Mouse (Mus musculus): ENCODE data around the gene Srpr. TPM values are rescaled to one million over a fixed set of nuclear protein-coding genes. Genes with fewer than 3 reads are reported as not detected.

Gene Srpr
- polyA plus RNA-seq (2015; fragmentation: Nextera tagmentation; extraction: Ambion mirVana): 115 and 119 TPM in 2 replicates

GRCm38 (mm10) chr9:35199772-35200471 lies at the start of gene Srpr, which contains the start of gene Tirap:
TSS of gene Srpr (plus strand) at chr9:35200175.
TSS of gene Tirap (minus strand) at chr9:35200291.
- peak within 1 kb of the TSS; percentile 73 for H3K4me3 ChIP-seq (ENCODE audit: low read length)
- H3K27me3 ChIP-seq (replicated peaks; ENCODE audit: control insufficient read depth, insufficient read depth, low read length): no peaks in the 10 kb centered on the region
- H3K4me1 ChIP-seq (ENCODE audit: control insufficient read depth, insufficient read depth, low read length): peaks cover 5% of the 10 kb centered on the region; the same call in 1 of the 2 replicates
- H3K9ac ChIP-seq (ENCODE audit: low read depth, low read length): peak within 1 kb of the TSS; percentile 86
- no peaks in the 10 kb centered on the region for H3K9me3 ChIP-seq (ENCODE audit: control insufficient read depth, low read length)
- ATAC-seq: peak; percentile 95
- H3K27ac ChIP-seq (ENCODE audit: low read length): peak within 1 kb of the TSS; percentile 63
- WGBS: under 1% methylated on average over 39 of the region's 44 CpGs
- no peaks in the 10 kb centered on the region for H3K36me3 ChIP-seq (ENCODE audit: control insufficient read depth, insufficient read depth, low read length)
- H3K4me2 ChIP-seq (ENCODE audit: low read depth, low read length): peak within 1 kb of the TSS; percentile 82

GRCm38 (mm10) chr9:35152923-35153322 lies 47.1 kb upstream of the Srpr start:
- H3K36me3 ChIP-seq (ENCODE audit: control insufficient read depth, insufficient read depth, low read length): no peaks in the 10 kb centered on the region
- no peaks in the 10 kb centered on the region for H3K27me3 ChIP-seq (replicated peaks; ENCODE audit: control insufficient read depth, insufficient read depth, low read length)
- H3K4me3 ChIP-seq (ENCODE audit: low read length): no peak overlapping the region
- WGBS: 91% methylated on average over 1 of the region's 1 CpGs
- H3K4me1 ChIP-seq (ENCODE audit: control insufficient read depth, insufficient read depth, low read length): no peaks in the 10 kb centered on the region
- ATAC-seq: no peak
- no peak overlapping the region for H3K27ac ChIP-seq (ENCODE audit: low read length)
- no peaks in the 10 kb centered on the region for H3K9me3 ChIP-seq (ENCODE audit: control insufficient read depth, low read length)
- no peak overlapping the region for H3K4me2 ChIP-seq (ENCODE audit: low read depth, low read length)
- H3K9ac ChIP-seq (ENCODE audit: low read depth, low read length): no peak overlapping the region

GRCm38 (mm10) chr9:35156002-35156710 lies 43.8 kb upstream of the Srpr start:
- H3K36me3 ChIP-seq (ENCODE audit: control insufficient read depth, insufficient read depth, low read length): no peaks in the 10 kb centered on the region
- ATAC-seq: peak; percentile 51
- WGBS: 83% methylated on average over 5 of the region's 5 CpGs
- no peaks in the 10 kb centered on the region for H3K4me1 ChIP-seq (ENCODE audit: control insufficient read depth, insufficient read depth, low read length)
- no peaks in the 10 kb centered on the region for H3K27me3 ChIP-seq (replicated peaks; ENCODE audit: control insufficient read depth, insufficient read depth, low read length)
- H3K4me2 ChIP-seq (ENCODE audit: low read depth, low read length): no peak overlapping the region
- H3K9ac ChIP-seq (ENCODE audit: low read depth, low read length): no peak overlapping the region
- no peak overlapping the region for H3K4me3 ChIP-seq (ENCODE audit: low read length)
- no peaks in the 10 kb centered on the region for H3K9me3 ChIP-seq (ENCODE audit: control insufficient read depth, low read length)
- H3K27ac ChIP-seq (ENCODE audit: low read length): no peak overlapping the region

- Histone ChIP-seq H3K36me3 (ENCODE audit: control insufficient read depth, insufficient read depth, low read length) (no peaks in the 10 kb centered on the region), H3K27ac (ENCODE audit: low read length) (no peak overlapping the region), H3K4me3 (ENCODE audit: low read length) (no peak overlapping the region), H3K27me3 (replicated peaks; ENCODE audit: control insufficient read depth, insufficient read depth, low read length) (no peaks in the 10 kb centered on the region), H3K4me2 (ENCODE audit: low read depth, low read length) (no peak overlapping the region), H3K4me1 (ENCODE audit: control insufficient read depth, insufficient read depth, low read length) (no peaks in the 10 kb centered on the region), H3K9me3 (ENCODE audit: control insufficient read depth, low read length) (no peaks in the 10 kb centered on the region), H3K9ac (ENCODE audit: low read depth, low read length) (no peak overlapping the region)
- 59% methylated on average over 4 of the region's 4 CpGs for WGBS
- ATAC-seq: peak; percentile 33; the same call in 1 of the 2 replicates
Observed at GRCm38 (mm10) chr9:35156862-35157261, 43.1 kb upstream of the Srpr start.

GRCm38 (mm10) chr9:35158477-35158876 lies 41.5 kb upstream of the Srpr start:
- Histone ChIP-seq H3K4me3 (ENCODE audit: low read length) (no peak overlapping the region), H3K9me3 (ENCODE audit: control insufficient read depth, low read length) (no peaks in the 10 kb centered on the region), H3K27ac (ENCODE audit: low read length) (no peak overlapping the region), H3K4me2 (ENCODE audit: low read depth, low read length) (no peak overlapping the region), H3K27me3 (replicated peaks; ENCODE audit: control insufficient read depth, insufficient read depth, low read length) (no peaks in the 10 kb centered on the region), H3K36me3 (ENCODE audit: control insufficient read depth, insufficient read depth, low read length) (no peaks in the 10 kb centered on the region), H3K4me1 (ENCODE audit: control insufficient read depth, insufficient read depth, low read length) (no peaks in the 10 kb centered on the region), H3K9ac (ENCODE audit: low read depth, low read length) (no peak overlapping the region)
- no peak for ATAC-seq
- WGBS: 90% methylated on average over 3 of the region's 3 CpGs

GRCm38 (mm10) chr9:35160662-35161061 lies 39.3 kb upstream of the Srpr start:
- WGBS: 59% methylated on average over 2 of the region's 2 CpGs
- ATAC-seq: no peak

GRCm38 (mm10) chr9:35161721-35162120 lies 38.3 kb upstream of the Srpr start:
- Histone ChIP-seq H3K9ac (ENCODE audit: low read depth, low read length) (no peak overlapping the region), H3K27ac (ENCODE audit: low read length) (no peak overlapping the region), H3K36me3 (ENCODE audit: control insufficient read depth, insufficient read depth, low read length) (no peaks in the 10 kb centered on the region), H3K9me3 (ENCODE audit: control insufficient read depth, low read length) (no peaks in the 10 kb centered on the region), H3K27me3 (replicated peaks; ENCODE audit: control insufficient read depth, insufficient read depth, low read length) (no peaks in the 10 kb centered on the region), H3K4me1 (ENCODE audit: control insufficient read depth, insufficient read depth, low read length) (peaks cover 13% of the 10 kb centered on the region; the same call in 1 of the 2 replicates), H3K4me3 (ENCODE audit: low read length) (no peak overlapping the region), H3K4me2 (ENCODE audit: low read depth, low read length) (no peak overlapping the region)
- no peak for ATAC-seq
- WGBS: 82% methylated on average over 7 of the region's 7 CpGs

More at GRCm38 (mm10) chr9:35160662-35161061, 39.3 kb upstream of the Srpr start:
- H3K9ac ChIP-seq (ENCODE audit: low read depth, low read length): no peak overlapping the region
- peaks cover 12% of the 10 kb centered on the region; the same call in 1 of the 2 replicates for H3K4me1 ChIP-seq (ENCODE audit: control insufficient read depth, insufficient read depth, low read length)
- no peaks in the 10 kb centered on the region for H3K9me3 ChIP-seq (ENCODE audit: control insufficient read depth, low read length)
- no peak overlapping the region for H3K4me2 ChIP-seq (ENCODE audit: low read depth, low read length)
- H3K27ac ChIP-seq (ENCODE audit: low read length): no peak overlapping the region
- no peak overlapping the region for H3K4me3 ChIP-seq (ENCODE audit: low read length)
- no peaks in the 10 kb centered on the region for H3K27me3 ChIP-seq (replicated peaks; ENCODE audit: control insufficient read depth, insufficient read depth, low read length)
- H3K36me3 ChIP-seq (ENCODE audit: control insufficient read depth, insufficient read depth, low read length): no peaks in the 10 kb centered on the region

- Histone ChIP-seq H3K4me2 (ENCODE audit: low read depth, low read length) (no peak overlapping the region), H3K4me1 (ENCODE audit: control insufficient read depth, insufficient read depth, low read length) (peaks cover 13% of the 10 kb centered on the region; the same call in 1 of the 2 replicates), H3K4me3 (ENCODE audit: low read length) (no peak overlapping the region), H3K27ac (ENCODE audit: low read length) (no peak overlapping the region), H3K9ac (ENCODE audit: low read depth, low read length) (no peak overlapping the region), H3K36me3 (ENCODE audit: control insufficient read depth, insufficient read depth, low read length) (no peaks in the 10 kb centered on the region), H3K9me3 (ENCODE audit: control insufficient read depth, low read length) (no peaks in the 10 kb centered on the region), H3K27me3 (replicated peaks; ENCODE audit: control insufficient read depth, insufficient read depth, low read length) (no peaks in the 10 kb centered on the region)
- ATAC-seq: no peak
- 90% methylated on average over 11 of the region's 11 CpGs for WGBS
Observed at GRCm38 (mm10) chr9:35163011-35163690, 36.8 kb upstream of the Srpr start.
